Mouse (Mus musculus) liver (tissue): ENCODE data around the gene Angptl4.
A peak's percentile ranks its signal among the peaks of the same experiment; 100 is the strongest.
"Not testable (repeated sequence)": the region's sequence is repeated elsewhere in the genome, so short reads cannot be mapped to it uniquely, and the experiment has no call there.

Experiments
- DNase-seq: peaks from one replicate; pipeline ENCODE4 v3.0.0-alpha.2; 2020; ENCODE audit warnings: mixed read lengths

Angptl4 gene

DNA sequence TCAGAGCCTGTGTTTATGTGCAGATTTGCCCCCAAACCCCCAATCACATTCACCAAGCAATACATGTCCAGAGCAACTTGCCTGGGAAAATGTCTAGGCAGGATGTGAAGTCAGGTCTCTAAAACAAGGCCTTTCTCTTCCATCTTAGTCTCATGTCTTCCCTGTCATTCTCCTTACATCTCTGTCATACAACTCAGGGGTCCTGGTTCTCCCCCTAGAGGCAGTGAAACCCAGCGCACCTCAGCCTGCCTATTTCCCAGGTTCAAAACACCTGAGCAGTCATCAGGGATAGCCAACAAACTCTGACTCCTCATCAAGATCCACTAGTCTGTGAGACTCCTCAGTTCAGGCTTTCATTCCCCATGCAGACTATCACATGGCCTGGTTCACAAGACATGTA is 27.0 kb downstream of the Angptl4 start:
- no peak for DNase-seq

DNA sequence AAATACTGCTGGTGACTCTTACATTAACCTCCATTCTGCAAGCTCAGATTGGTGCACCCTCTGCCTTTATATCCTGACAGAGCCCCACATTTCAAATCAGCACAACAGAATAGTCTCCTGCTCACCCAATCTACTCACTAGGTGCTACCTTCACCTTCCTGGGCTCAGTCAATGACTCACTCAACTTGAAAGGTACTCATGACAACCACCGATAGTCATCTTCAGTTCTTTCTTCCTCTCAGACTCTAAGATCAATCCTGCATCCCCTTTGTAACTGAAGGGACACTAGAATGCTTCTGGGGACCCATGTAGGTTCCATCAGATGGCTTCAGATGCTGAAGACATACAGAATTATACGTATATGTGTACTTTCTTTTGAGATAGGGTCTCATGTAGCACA is 29.3 kb downstream of the Angptl4 start:
- DNase-seq = no peak

DNA sequence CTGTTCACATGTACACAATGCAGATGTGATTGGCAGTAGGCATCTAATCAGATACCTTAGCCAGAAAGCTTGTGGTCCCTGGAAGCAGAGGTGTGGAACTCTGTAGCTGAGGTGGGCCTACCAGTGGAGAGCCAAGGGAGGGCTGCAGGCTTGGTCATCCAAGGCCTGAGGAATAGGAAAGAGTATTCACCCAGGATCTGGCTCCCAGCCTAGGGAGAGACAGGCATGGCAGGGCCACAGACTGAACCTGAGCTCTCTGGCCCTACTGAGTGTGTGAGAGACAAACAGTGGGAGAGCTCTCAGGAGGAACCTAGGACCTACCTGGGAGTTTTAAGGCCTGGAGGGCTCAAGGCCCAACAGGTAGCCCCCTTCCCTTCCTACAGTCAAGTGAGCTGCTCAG is 30.4 kb downstream of the Angptl4 start:
- no peak for DNase-seq

DNA sequence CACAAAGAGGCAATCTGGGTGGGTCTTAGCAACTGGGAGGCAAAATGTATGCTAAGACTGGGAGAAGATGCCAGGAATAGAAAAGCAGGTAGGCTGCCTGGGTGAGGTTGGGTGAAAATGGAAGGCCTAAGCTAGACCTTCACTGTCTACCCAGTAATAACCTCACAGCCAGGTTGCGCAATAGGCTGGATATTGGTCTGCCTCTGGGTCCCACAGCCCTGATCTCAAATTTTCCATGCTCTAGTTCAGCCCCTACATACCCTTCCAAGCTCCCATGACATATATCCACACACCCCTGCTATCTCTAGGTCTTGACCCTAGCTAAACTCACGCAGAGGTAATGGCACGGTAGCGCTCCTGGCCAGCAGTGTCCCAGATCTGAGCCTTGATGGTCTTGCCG is 32.2 kb downstream of the Angptl4 start:
- DNase-seq = no peak

DNA sequence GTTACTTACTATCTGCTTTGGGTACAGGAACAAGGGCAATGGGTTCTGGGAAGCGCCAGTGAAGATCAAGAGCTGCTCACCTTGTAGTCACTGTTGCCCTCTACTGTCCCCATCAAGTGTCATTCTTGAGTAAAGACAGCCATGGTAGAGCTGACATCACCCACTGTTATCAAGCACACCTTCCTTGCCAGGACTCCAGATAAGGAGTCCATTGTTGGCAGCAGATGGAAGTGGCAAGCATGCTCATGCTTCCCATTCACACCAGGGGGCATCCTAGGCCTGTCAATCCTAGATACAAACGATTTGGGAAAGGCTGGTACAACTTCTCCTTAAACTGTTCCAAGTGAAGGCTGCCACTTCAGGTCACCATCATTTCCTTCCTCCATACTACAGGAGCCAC is 35.6 kb downstream of the Angptl4 start:
- DNase-seq = peak; percentile 50

DNA sequence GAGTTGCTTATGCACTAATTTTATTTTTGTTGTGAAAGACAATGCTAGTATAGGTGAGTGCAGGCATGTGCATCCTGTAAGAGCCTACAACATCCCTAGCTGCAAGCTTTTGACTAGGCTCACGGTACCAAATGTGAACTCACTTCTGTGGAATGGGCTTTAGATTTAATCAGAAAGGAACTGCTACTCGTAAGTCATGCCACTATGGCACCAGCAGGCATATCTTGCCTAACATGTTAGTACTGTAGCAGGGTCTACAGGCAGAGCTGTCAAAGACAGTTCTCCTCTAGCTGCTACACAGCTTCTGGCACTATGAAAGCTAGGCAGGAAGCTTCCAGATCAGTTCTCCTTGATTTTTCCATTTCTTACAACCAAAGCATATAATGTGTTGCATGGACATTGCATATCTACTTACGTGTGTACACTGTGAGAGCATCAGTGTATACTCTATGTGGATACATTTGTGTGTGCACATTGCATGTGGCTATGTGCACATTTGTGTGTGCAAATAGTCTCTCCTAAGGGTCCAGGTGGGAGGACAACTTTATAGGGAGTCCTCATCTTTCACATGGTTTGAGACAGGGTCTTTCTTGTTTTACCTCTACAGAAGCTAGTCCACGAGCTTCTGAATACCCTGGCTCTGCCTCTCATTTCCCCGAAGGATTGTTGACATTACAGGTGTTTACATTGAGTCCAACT is 36.8 kb downstream of the Angptl4 start:
- DNase-seq = no peak

DNA sequence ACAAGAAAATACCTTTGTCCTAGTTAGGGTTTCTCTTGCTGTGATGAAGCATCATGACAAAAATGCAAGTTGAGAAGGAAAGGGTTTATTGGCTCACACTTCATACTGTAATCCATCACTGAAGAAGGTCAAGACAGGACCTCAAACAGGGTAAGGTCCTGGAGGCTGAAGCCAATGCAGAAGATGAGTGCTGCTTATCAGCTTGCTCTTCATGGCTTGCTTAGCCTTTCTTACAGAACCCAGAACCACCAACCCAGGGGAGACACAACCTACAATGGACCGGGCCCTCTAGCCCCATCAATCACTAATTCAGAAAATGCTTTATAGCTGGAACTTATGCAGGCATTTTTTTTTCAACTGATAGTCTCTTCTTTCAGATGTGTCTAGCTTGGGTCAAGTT is 39.2 kb downstream of the Angptl4 start:
- DNase-seq = no peak

DNA sequence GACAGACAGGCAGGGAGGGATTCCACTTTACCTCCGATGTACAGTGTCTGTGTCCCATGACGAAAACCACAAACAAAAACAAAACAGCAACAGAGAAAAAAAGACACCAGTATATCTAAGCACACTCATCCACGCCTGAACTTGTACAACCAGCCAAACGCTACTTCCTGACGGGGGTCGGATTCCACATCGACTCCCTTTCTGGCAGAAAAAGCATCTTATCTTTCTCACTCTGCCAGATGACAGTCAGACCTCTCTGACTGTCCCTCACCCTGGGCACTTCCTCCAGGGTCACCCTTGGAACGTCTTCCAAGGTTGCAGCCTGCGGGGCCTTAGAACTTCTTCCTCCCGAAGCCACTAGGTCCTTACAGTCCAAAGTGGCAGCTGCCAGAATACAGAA is 48.1 kb downstream of the Angptl4 start:
- not testable (repeated sequence) for DNase-seq

DNA sequence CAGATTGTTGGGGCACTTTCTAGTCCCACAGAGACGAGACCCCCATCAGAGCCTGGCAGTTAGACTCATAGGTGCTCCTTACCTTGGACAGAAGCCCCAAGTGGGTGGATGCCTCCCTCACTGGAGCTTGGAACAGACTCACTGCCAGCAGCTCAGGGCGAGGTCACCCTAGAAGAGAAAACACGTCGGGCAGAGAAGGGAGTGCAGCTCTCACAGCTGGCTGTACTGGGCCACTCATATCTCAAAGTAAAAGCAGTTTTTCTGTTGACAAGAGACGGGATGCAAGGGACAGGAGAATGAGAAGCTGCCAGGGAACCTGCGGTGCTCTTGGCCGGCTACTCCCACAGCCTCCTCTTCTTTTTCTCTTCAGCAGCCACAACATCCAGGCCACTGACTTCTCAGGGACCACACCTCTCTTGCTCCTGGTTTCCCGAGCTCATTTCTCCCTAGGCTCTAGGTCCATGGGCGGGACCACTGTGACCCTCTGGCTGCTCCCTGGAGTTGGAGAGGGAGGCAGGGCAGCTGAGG is 49.0 kb downstream of the Angptl4 start:
- not testable (repeated sequence) for DNase-seq

DNA sequence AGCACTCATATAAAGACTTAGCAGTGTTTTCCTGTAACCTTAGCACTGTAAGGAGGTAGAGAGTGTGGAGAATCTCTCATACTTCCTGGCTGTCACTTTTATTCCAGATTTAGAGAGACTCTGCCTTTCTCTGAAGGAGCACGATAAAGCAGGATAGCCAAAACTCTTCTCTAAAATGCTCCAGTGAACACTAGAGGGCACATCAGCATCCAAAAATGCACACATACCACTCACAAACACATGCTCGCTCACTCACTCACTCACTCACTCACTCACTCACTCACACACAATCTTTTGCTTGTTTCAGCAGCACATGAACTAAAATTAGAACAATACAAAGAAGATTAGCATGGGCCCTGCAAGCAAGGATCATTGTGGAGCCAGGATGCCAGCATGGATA is 52.4 kb downstream of the Angptl4 start:
- no peak for DNase-seq

DNA sequence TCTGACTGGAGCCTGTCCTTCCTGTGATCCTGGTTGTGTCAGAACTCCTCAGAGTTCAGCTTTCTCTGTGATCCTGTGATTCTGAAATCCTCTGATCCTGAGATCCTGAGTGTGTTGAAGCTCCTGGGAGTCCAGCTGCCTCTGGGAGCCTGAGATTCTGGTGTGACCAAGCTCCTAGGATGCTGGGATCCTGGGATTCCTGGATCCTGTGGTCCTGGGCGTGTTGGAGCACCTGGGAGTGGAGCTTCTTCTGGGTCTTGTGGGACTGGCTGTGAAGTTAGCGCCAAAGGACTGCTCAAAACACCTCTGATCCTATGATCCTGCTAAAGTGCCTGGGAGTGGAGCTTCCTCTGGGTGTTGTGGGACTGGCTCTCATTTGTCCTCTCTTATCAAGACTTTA is 53.2 kb downstream of the Angptl4 start:
- no peak for DNase-seq
